Mouse (Mus musculus) liver, embryonic 13.5 days (tissue): Measurements from ENCODE around the gene Sppl3. TPM values are rescaled to one million over a fixed set of nuclear protein-coding genes. Genes with fewer than 3 reads are reported as not detected.

ENCODE experiments used
- ATAC-seq: fragments of 200-750 bp; cut with Nextera tagmentation; 2 replicates; pipeline ENCODE4 v1.8.0; 2017; ENCODE audit warnings: low read depth, mild to moderate bottlenecking, moderate number of reproducible peaks, moderate library complexity
- DNase-seq: peaks from one replicate; pipeline ENCODE4 v3.0.0; 2022
- H3K27ac ChIP-seq: fragments of 300-500 bp; sonication (generic); 2 replicates; pipeline ENCODE4 v1.5.1; 2015; ENCODE audit warnings: moderate library complexity, mild to moderate bottlenecking, inconsistent platforms
- H3K27me3 ChIP-seq: fragments of 300-500 bp; sonication (generic); 2 replicates; pipeline ENCODE4 v1.6.1; 2015; ENCODE audit warnings: mild to moderate bottlenecking, inconsistent platforms
- H3K36me3 ChIP-seq: fragments of 300-500 bp; sonication (generic); 2 replicates; pipeline ENCODE4 v1.6.1; 2015; ENCODE audit warnings: mild to moderate bottlenecking, inconsistent platforms
- H3K4me1 ChIP-seq: fragments of 300-500 bp; sonication (generic); replicated peaks from 2 replicates; pipeline ENCODE4 v1.6.1; 2015; ENCODE audit warnings: inconsistent platforms
- H3K4me2 ChIP-seq: fragments of 300-500 bp; sonication (generic); 2 replicates; pipeline ENCODE4 v1.6.1; 2015; ENCODE audit warnings: inconsistent platforms, mild to moderate bottlenecking, moderate library complexity
- H3K4me3 ChIP-seq: fragments of 300-500 bp; sonication (generic); replicated peaks from 2 replicates; pipeline ENCODE4 v1.5.1; 2015; ENCODE audit warnings: mild to moderate bottlenecking, inconsistent platforms
- H3K9ac ChIP-seq: fragments of 300-500 bp; sonication (generic); 2 replicates; pipeline ENCODE4 v1.6.1; 2015; ENCODE audit warnings: mild to moderate bottlenecking, inconsistent platforms
- H3K9me3 ChIP-seq: fragments of 300-500 bp; sonication (generic); replicated peaks from 2 replicates; pipeline ENCODE4 v1.6.1; 2016; ENCODE audit warnings: inconsistent platforms
- WGBS: fragments of 180-500 bp; shearing (Covaris S2); methylation state at CpG from one replicate; pipeline ENCODE4 v1.1.7; 2015; ENCODE audit not compliant: insufficient replicate concordance; 5-methylcytosine and 5-hydroxymethylcytosine counted together
- polyA plus RNA-seq: library from polyadenylated mRNA; unstranded; fragments of >200 nt; fragmentation: Nextera tagmentation; extraction: Ambion mirVana; gene quantifications from 2 replicates; pipeline ENCODE4 v1.2.1, GENCODE M21; 2015

Gene Sppl3
- polyA plus RNA-seq: 4.2 and 4.7 TPM in 2 replicates

- H3K9ac ChIP-seq: peak within 1 kb of the TSS; percentile 100
- peak within 1 kb of the TSS; percentile 95 for H3K27ac ChIP-seq
- peak; percentile 86 for ATAC-seq
- no peaks in the 10 kb centered on the region for H3K9me3 ChIP-seq
- no peaks in the 10 kb centered on the region for H3K36me3 ChIP-seq
- DNase-seq: peak; percentile 93
- WGBS: 2% methylated on average over 44 of the region's 65 CpGs
- peaks cover 71% of the 10 kb centered on the region for H3K4me1 ChIP-seq
- H3K4me3 ChIP-seq: peak within 1 kb of the TSS; percentile 99
- H3K27me3 ChIP-seq: no peaks in the 10 kb centered on the region
- H3K4me2 ChIP-seq: peak within 1 kb of the TSS; percentile 85
Measured at GRCm38 (mm10) chr5:115010577-115011216, at the start of gene Sppl3. Sppl3 (plus strand) TSS chr5:115011137.

GRCm38 (mm10) chr5:114961590-114962360, 49.2 kb upstream of the Sppl3 start:
- ATAC-seq: no peak
- H3K9me3 ChIP-seq: no peaks in the 10 kb centered on the region
- no peaks in the 10 kb centered on the region for H3K36me3 ChIP-seq
- no peak overlapping the region for H3K4me3 ChIP-seq
- no peak overlapping the region for H3K27ac ChIP-seq
- H3K9ac ChIP-seq: 0 out of 2 replicates have a peak overlapping the region, but pooled peaks have one; percentile 17
- WGBS: 61% methylated on average over 4 of the region's 4 CpGs
- no peak for DNase-seq
- H3K4me1 ChIP-seq: peaks cover 21% of the 10 kb centered on the region
- no peaks in the 10 kb centered on the region for H3K27me3 ChIP-seq
- no peak overlapping the region for H3K4me2 ChIP-seq

GRCm38 (mm10) chr5:114964315-114964966, 46.5 kb upstream of the Sppl3 start:
- H3K9ac ChIP-seq: no peak overlapping the region

GRCm38 (mm10) chr5:114964967-114965898, 45.7 kb upstream of the Sppl3 start:
- no peak for ATAC-seq
- H3K27ac ChIP-seq: peak overlapping the region; percentile 67
- 42% methylated on average over 17 of the region's 17 CpGs for WGBS

More at GRCm38 (mm10) chr5:114964315-114964966, 46.5 kb upstream of the Sppl3 start:
- peak overlapping the region; percentile 44 for H3K4me2 ChIP-seq
- peaks cover 24% of the 10 kb centered on the region for H3K4me1 ChIP-seq
- ATAC-seq (peak; percentile 72), DNase-seq (no peak)
- H3K4me3 ChIP-seq: peak overlapping the region; percentile 23
- H3K9me3 ChIP-seq: no peaks in the 10 kb centered on the region
- peak overlapping the region; percentile 67 for H3K27ac ChIP-seq
- WGBS: 41% methylated on average over 7 of the region's 7 CpGs
- H3K27me3 ChIP-seq: peaks cover 20% of the 10 kb centered on the region
- no peaks in the 10 kb centered on the region for H3K36me3 ChIP-seq

GRCm38 (mm10) chr5:114967523-114968268, 43.2 kb upstream of the Sppl3 start:
- Histone ChIP-seq H3K9me3 (no peaks in the 10 kb centered on the region), H3K27me3 (peaks cover 26% of the 10 kb centered on the region), H3K4me2 (no peak overlapping the region), H3K4me1 (peaks cover 24% of the 10 kb centered on the region), H3K27ac (0 out of 2 replicates have a peak overlapping the region, but pooled peaks have one; percentile 18), H3K36me3 (no peaks in the 10 kb centered on the region), H3K4me3 (no peak overlapping the region), H3K9ac (no peak overlapping the region)
- ATAC-seq: no peak
- 27% methylated on average over 14 of the region's 14 CpGs for WGBS
- no peak for DNase-seq

More at GRCm38 (mm10) chr5:114964967-114965898, 45.7 kb upstream of the Sppl3 start:
- no peaks in the 10 kb centered on the region for H3K36me3 ChIP-seq
- H3K4me2 ChIP-seq: peak overlapping the region; percentile 44
- DNase-seq: no peak
- H3K27me3 ChIP-seq: peaks cover 26% of the 10 kb centered on the region
- no peak overlapping the region for H3K9ac ChIP-seq
- H3K4me3 ChIP-seq: peak overlapping the region; percentile 23; the same call in 1 of the 2 replicates
- H3K9me3 ChIP-seq: no peaks in the 10 kb centered on the region
- peaks cover 24% of the 10 kb centered on the region for H3K4me1 ChIP-seq

- Histone ChIP-seq H3K4me2 (peak overlapping the region; percentile 46), H3K4me1 (peaks cover 24% of the 10 kb centered on the region), H3K36me3 (no peaks in the 10 kb centered on the region), H3K27ac (peak overlapping the region; percentile 76), H3K27me3 (peaks cover 26% of the 10 kb centered on the region), H3K9me3 (no peaks in the 10 kb centered on the region), H3K9ac (peak overlapping the region; percentile 68), H3K4me3 (peak overlapping the region; percentile 51)
- ATAC-seq (no peak), DNase-seq (no peak)
- 31% methylated on average over 7 of the region's 7 CpGs for WGBS
Measured at GRCm38 (mm10) chr5:114968651-114969050, 42.3 kb upstream of the Sppl3 start.

GRCm38 (mm10) chr5:114969064-114969463, 41.9 kb upstream of the Sppl3 start:
- H3K4me3 ChIP-seq: peak overlapping the region; percentile 51
- DNase-seq: no peak
- WGBS: 30% methylated on average over 4 of the region's 4 CpGs
- peak overlapping the region; percentile 76 for H3K27ac ChIP-seq
- H3K9ac ChIP-seq: peak overlapping the region; percentile 68
- H3K27me3 ChIP-seq: peaks cover 26% of the 10 kb centered on the region
- peak overlapping the region; percentile 46 for H3K4me2 ChIP-seq
- no peaks in the 10 kb centered on the region for H3K36me3 ChIP-seq
- ATAC-seq: no peak
- peaks cover 23% of the 10 kb centered on the region for H3K4me1 ChIP-seq
- H3K9me3 ChIP-seq: no peaks in the 10 kb centered on the region

- Histone ChIP-seq H3K9me3 (no peaks in the 10 kb centered on the region), H3K36me3 (no peaks in the 10 kb centered on the region), H3K27ac (peak overlapping the region; percentile 76), H3K9ac (peak overlapping the region; percentile 68), H3K4me2 (peak overlapping the region; percentile 46), H3K4me3 (peak overlapping the region; percentile 51), H3K4me1 (peaks cover 16% of the 10 kb centered on the region), H3K27me3 (peaks cover 26% of the 10 kb centered on the region)
- DNase-seq (no peak), ATAC-seq (no peak)
- WGBS: 45% methylated on average over 13 of the region's 13 CpGs
Measured at GRCm38 (mm10) chr5:114969609-114970215, 41.2 kb upstream of the Sppl3 start.

GRCm38 (mm10) chr5:114970824-114971227, 40.1 kb upstream of the Sppl3 start, which contains the start of gene Hnf1a:
Hnf1a (minus strand) TSS chr5:114971094.
- peak within 1 kb of the TSS; percentile 51 for H3K4me3 ChIP-seq
- H3K36me3 ChIP-seq: no peaks in the 10 kb centered on the region
- peaks cover 26% of the 10 kb centered on the region for H3K27me3 ChIP-seq
- ATAC-seq (peak; percentile 49), DNase-seq (no peak)
- WGBS: 70% methylated on average over 17 of the region's 17 CpGs
- peak within 1 kb of the TSS; percentile 68 for H3K9ac ChIP-seq
- peak within 1 kb of the TSS; percentile 76 for H3K27ac ChIP-seq
- peak within 1 kb of the TSS; percentile 46 for H3K4me2 ChIP-seq
- H3K4me1 ChIP-seq: peaks cover 6% of the 10 kb centered on the region; the same call in 1 of the 2 replicates
- H3K9me3 ChIP-seq: no peaks in the 10 kb centered on the region
